Mouse (Mus musculus): ENCODE data around the gene Gm7358.
"Not testable (repeated sequence)": the region's sequence is repeated elsewhere in the genome, so short reads cannot be mapped to it uniquely, and the experiment has no call there.

DNA sequence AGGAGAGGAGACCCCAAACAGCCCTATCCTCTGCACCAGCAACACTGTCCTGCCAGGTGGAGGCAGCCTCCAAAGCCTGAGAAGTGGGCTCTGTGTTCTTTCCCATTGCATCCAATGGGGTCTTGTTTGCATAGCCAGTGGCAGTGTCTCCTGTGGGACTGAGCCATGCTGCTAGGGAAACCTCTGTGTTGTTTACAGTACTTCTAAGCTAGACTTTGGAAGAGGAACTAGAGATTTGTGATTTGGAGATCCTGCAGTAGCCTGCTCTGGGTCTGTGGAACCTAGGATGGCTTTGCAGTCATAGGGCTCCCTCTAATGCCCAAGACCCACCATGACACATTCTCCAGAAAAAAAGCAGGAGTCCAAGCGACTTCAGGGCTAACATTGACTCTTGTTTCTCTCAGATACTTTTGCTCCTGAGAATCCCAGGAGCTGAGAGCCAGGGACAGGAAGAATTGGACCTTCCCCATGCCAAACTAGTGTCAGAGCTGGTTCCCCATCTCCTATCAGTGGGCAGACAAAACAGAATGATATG, 42.2 kb upstream of the Gm7358 start:
- TF ChIP-seq CTCF (IDR thresholded peaks at IDR 0.05; ENCODE audit: control insufficient read depth, insufficient read depth, insufficient replicate concordance, low read depth, low read length); POLR2A (IDR thresholded peaks at IDR 0.05; ENCODE audit: control insufficient read depth, low read depth, low read length): not testable (repeated sequence)

All from testis, adult 2 months (tissue).